Mouse (Mus musculus): ENCODE results near the gene Olfr1024. TPM values are rescaled to one million over a fixed set of nuclear protein-coding genes. Genes with fewer than 3 reads are reported as not detected.

The Olfr1024 gene
- total RNA-seq (2022): not detected

DNA sequence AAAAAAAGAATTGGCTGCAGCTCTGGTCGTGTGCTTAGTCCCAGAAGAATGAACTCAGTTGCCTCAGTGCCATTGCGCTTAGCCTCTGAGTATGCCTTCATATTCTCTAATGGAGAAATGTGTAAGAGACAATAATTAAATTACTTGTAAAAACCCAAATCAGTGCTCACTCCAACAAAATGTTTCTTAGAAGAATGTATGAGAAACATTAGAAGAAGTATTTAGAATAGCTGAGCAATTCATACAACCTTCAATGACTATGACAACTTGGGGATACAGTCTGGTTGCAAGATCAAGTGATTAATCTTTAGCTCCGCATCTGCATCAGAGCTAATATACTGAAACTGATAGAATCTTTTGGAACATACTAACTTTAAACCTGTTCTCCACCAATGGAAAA is at the start of gene Olfr1024:
Gene Olfr1024 (minus strand): TSS at position 101 of the 400 bp plus-strand sequence.
- no peak for DNase-seq (ENCODE audit: low spot score in 2 of 2)

DNA sequence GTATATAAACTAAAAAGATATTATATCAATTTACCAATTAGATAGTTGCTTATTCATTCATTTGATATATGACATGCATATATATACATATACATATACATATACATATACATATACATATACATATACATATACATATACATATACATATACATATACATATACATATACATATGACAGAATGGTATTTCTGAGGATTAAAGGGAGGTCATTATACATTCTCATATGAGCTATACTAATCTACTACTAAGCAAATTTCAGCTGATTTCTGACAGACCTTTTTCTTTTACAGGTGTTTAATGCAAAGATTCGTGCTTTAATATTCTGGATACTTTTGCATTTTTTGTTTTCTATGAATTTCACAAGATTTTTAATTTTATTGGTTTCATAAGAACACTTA is 45.3 kb upstream of the Olfr1024 start, which contains the start of gene Olfr1028:
Gene Olfr1028 (plus strand): TSS at position 301 of the 400 bp plus-strand sequence.
- DNase-seq (ENCODE audit: low spot score in 2 of 2): no peak

DNA sequence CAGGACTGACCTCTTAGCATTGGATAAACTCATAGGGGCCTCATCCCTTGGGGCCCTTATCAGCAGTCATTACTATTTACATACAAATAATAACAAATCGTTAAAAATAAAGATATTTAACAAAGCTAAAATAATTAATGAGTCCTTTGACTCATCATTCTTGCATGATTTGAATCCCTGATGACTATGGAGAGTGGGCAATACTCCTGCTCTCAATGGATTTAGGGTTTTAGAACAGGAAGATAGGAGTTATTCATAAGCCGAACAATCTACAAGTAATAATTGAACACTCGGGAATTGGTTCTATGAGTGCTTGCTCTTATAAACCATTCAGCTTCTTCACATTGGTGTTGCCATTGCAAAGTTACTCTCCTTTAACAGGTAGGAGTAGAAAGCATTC is 16.4 kb upstream of the Olfr1024 start, which contains the start of gene Olfr1026:
Gene Olfr1026 (plus strand): TSS at position 301 of the 400 bp plus-strand sequence.
- DNase-seq (ENCODE audit: low spot score in 2 of 2): no peak

DNA sequence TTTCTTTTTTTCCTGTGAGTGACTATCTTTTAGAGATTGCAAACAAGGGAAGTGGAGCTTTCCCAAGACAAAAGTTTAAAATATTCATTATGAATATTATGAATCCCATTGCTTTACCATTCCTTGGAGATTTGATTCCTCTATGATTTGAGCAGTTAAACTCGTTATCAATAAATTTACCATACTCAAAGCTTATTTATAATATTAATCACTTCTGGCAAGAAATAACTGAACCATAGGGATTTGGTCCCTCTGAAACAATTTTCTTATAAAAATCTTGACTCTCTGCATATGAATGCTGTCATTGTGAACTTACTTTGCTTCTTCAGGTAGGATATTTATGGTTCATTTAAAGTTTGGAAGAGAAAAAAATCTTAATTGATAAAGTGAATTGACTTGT is 10.0 kb upstream of the Olfr1024 start, which contains the start of gene Olfr1025-ps1:
Gene Olfr1025-ps1 (plus strand): TSS at position 301 of the 400 bp plus-strand sequence.
- no peak for DNase-seq (ENCODE audit: low spot score in 2 of 2)

DNA sequence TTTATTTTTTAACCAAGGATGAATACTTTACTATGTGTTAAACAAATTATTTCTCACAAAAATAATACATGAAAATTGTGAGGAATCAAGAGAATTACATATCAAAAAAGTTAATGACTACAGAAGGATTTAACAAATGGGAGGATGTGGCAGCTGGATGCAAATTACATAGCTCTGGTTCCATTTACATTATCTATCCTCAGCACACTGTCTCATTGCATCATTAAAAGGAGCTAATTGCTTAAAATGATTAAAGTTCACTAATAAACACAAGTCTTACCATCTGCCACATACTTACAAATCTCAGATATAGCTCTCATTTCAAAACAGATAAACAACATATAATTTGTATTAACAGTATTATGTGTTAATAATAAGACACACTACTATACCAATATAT is 8.3 kb upstream of the Olfr1024 start:
- no peak for DNase-seq (ENCODE audit: low spot score in 2 of 2)

DNA sequence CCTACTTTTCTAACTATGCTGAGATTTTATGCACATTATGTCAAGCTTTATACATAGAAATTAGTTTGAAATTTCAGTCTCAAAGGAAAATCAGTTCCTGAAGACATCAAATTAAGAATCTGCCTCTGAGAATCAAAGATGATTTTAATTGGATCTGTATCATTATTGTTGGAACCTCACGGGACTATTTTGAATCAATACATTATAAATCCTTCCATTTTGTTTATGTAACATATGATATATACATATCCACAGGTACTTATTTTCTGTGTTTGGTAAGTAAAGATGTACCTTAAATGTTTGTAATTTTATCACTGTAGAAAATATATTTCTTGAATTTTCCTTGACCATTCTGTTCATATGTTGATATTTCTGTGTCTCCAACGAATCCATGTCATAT is 19.5 kb downstream of the Olfr1024 start, which contains the start of gene Olfr1023:
Gene Olfr1023 (plus strand): TSS at position 301 of the 400 bp plus-strand sequence.
- DNase-seq (ENCODE audit: low spot score in 2 of 2): no peak

DNA sequence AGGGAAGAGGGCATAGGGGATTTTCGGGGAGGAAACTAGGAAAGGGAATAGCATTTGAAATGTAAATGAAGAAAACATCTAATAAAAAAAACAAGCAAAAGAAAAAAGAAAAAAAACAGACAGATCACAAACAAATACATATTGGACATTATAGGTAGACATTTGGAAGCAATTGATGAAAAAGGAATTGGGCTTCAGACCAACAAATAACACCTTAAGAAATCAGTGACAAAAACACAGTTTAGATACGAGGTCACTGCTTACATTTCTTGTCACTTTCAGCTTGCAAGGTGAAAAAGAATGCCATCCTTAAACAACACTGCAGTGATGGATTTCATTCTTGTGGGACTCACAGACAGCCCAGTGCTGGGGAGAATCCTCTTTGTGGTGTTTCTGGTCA is 36.6 kb downstream of the Olfr1024 start, which contains the start of gene Olfr1022:
Gene Olfr1022 (plus strand): TSS at position 301 of the 400 bp plus-strand sequence.
- no peak for DNase-seq (ENCODE audit: low spot score in 2 of 2)

Other genes with a start within 250 kb of the Olfr1024 start
- gene Olfr154, start 240.6 kb downstream of the Olfr1024 start, total RNA-seq (2022): not detected
- gene Olfr1006, start 226.3 kb downstream of the Olfr1024 start, total RNA-seq (2022): not detected
- not detected for gene Olfr1008, start 215.6 kb downstream of the Olfr1024 start, total RNA-seq (2022)
- gene Olfr1009, start 189.6 kb downstream of the Olfr1024 start, total RNA-seq (2022): not detected
- not detected for gene Olfr1012, start 142.3 kb downstream of the Olfr1024 start, total RNA-seq (2022)
- not detected for gene Olfr1013, start 138.0 kb downstream of the Olfr1024 start, total RNA-seq (2022)
- gene Olfr1014, start 132.3 kb downstream of the Olfr1024 start, total RNA-seq (2022): not detected
- gene Olfr1015, start 123.0 kb downstream of the Olfr1024 start, total RNA-seq (2022): not detected
- not detected for gene Olfr1016, start 102.5 kb downstream of the Olfr1024 start, total RNA-seq (2022)
- not detected for gene Olfr1018, start 86.6 kb downstream of the Olfr1024 start, total RNA-seq (2022)
- gene Olfr1019, start 59.6 kb downstream of the Olfr1024 start, total RNA-seq (2022): not detected
- not detected for gene Olfr1020, start 58.0 kb downstream of the Olfr1024 start, total RNA-seq (2022)
- gene Olfr1022, start 36.5 kb downstream of the Olfr1024 start, total RNA-seq (2022): not detected
- gene Olfr1023, start 19.4 kb downstream of the Olfr1024 start, total RNA-seq (2022): not detected
- gene Olfr1025-ps1, start 10.1 kb upstream of the Olfr1024 start, total RNA-seq (2022): not detected
- gene Olfr1026, start 16.5 kb upstream of the Olfr1024 start, total RNA-seq (2022): not detected
- gene Olfr1028, start 45.4 kb upstream of the Olfr1024 start, total RNA-seq (2022): not detected
- gene Olfr1029, start 68.8 kb upstream of the Olfr1024 start, total RNA-seq (2022): not detected
- gene Olfr1030, start 74.2 kb upstream of the Olfr1024 start, total RNA-seq (2022): not detected
- gene Olfr1031, start 85.3 kb upstream of the Olfr1024 start, total RNA-seq (2022): not detected
- not detected for gene Olfr1032, start 100.5 kb upstream of the Olfr1024 start, total RNA-seq (2022)
- under 1 TPM in 1 of 4 experiments, not detected in 3; 0.54 TPM for gene Olfr1033, start 115.6 kb upstream of the Olfr1024 start, total RNA-seq (2022)
- gene Olfr1034, start 140.8 kb upstream of the Olfr1024 start, total RNA-seq (2022): not detected
- gene Olfr1036, start 168.9 kb upstream of the Olfr1024 start, total RNA-seq (2022): not detected
- not detected for gene Olfr1037, start 182.3 kb upstream of the Olfr1024 start, total RNA-seq (2022)
- gene Olfr1039, start 230.9 kb upstream of the Olfr1024 start, total RNA-seq (2022): not detected
- gene Olfr1040, start 241.7 kb upstream of the Olfr1024 start, total RNA-seq (2022): not detected